Mouse (Mus musculus): ENCODE measurements around the gene Krt15.

Krt15 gene

DNA sequence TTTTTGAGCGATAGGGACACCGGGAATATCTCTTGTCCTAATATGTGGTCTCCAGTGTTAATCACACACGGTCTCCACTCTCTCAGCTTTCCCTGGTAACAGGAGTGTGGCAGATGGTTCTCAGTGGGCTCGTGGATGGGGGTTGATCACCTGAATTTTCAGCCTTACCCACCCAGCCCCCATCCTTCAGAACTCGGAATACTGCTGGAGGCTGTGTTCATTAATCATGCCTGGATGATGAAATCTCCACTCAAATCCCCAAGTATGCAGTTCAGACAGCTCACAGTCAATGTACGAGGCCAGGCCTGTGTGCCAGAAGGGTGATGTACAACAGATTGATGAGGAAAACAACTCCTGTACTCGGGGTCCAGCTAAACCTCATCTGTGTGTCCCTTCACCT, 10.8 kb downstream of the Krt15 start:
- DNase-seq (ENCODE audit: extremely low spot score, low spot score), result no peak

GRCm38 (mm10) chr11:100121466-100121865, 14.3 kb downstream of the Krt15 start, which contains the start of gene Krt13:
Gene Krt13 (minus strand): TSS chr11:100121566.
- no peak for DNase-seq (ENCODE audit: extremely low spot score, low spot score)

DNA sequence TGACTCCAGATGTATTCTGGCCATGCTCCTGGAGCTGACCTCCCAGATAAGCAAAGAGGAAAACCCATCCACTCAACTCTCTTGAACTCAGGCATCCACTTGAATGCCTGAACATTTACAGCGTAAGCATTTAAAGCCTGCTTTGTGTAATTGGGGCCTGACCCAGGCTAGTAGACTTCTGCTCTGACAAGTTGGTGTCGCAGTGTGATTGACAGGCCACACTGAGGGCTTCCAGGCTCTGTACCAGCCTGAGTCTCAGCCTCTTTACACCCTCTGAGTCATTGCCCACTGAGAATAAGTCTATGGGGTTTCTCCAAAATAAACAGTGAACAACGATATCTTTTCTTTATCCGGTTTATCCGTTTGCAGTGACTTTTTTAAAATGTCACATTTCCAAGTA, 15.4 kb downstream of the Krt15 start:
- no peak for DNase-seq (ENCODE audit: extremely low spot score, low spot score)

DNA sequence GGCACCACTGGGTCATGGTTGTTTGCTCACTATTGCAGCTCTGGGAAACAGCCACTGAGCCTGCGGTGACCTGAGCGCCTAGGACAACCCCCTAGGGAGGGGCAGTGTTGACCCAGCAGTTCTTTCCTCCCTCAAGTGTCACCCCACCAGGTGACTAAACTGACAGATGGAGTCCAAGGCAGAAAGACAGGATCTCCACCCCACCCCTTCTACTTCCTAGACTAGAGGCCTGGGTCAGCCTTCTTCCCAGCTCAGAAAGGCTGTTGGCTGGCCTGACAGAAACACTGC, 22.0 kb downstream of the Krt15 start:
- DNase-seq (ENCODE audit: extremely low spot score, low spot score), result no peak

- no peak for DNase-seq (ENCODE audit: extremely low spot score, low spot score)
Observed at GRCm38 (mm10) chr11:100112935-100113741, 22.6 kb downstream of the Krt15 start.

DNA sequence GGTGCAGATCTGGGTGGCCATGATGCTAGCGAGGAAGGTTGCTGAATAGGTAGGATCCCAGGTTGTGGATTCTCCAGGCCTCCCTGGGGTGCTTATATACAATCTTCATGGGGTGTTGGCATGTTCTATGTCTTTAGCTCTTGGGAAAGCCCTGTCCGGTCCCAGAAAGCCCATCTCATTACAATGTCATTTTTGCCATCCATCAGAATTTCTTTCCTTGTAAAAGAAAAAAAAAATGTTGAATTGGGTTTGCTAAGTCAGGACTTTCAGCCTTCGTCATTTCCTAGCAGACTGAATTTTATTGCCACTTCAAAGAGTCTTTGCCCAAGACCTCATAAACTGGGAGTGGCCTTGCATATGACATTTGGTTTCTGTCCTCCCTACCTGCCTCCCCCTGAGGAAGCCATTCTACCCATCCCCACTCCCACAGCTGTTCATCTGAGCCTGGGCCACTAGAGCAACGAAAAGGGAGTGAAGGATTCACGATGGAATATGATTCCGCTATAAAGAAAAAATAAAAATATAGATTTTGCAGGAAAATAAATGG, 30.1 kb downstream of the Krt15 start, which contains the start of gene Krt36:
Gene Krt36, minus strand, starts transcription at position 51 of the 547 bp plus-strand sequence.
- no peak for DNase-seq (ENCODE audit: extremely low spot score, low spot score)

DNA sequence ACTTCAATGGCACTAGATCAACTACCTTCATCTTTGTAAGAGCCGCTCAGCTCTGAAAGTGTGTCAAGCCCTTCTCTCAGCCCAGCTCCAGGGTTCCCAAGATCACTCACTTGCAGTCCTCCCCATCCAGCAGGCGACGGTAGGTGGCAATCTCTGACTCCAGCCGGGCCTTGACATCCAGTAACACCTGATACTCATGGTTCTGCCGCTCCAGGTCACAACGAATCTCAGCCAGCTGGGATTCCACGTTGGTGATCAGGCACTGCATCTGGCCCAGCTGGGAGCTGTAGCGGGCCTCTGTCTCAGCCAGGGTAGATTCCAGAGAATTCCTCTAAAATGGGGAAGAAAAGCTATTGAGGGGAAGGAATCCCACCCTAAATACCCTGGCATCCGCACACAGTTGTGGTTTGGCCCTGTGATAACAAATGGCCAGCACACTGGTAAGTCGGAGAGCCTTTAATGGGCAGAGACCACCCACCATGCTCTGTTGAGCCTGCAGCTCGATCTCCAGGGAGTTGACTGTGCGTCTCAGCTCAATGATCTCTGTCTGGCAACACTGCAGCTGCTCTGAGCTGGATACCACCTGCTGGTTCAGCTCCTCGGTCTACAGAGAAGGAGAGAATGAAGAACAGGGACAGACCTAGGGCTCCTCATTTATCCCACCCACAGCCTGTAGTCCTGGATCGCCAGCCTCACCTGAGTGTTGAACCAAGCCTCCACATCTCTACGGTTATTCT, 32.9 kb downstream of the Krt15 start:
- no peak for DNase-seq (ENCODE audit: extremely low spot score, low spot score)

DNA sequence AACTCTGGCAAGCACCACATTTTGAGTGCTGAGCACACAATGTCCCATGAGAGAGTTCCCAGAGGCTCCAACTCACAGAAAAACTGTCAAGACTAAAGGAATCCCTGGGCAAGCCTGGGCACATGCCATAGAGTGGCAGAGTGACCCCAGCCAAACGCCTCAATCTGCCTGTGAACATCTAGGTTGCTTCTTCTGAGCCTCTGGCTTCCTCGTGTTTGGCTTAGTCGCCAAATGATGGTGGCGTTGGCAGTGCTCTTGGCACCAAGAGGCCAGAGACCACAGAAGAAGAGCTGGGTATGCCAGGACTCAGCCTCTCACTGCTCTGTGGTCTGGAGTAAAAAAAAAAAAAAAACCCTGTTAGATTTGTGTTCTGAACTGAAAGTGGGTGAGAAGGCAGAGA, 35.3 kb downstream of the Krt15 start:
- no peak for DNase-seq (ENCODE audit: extremely low spot score, low spot score)

DNA sequence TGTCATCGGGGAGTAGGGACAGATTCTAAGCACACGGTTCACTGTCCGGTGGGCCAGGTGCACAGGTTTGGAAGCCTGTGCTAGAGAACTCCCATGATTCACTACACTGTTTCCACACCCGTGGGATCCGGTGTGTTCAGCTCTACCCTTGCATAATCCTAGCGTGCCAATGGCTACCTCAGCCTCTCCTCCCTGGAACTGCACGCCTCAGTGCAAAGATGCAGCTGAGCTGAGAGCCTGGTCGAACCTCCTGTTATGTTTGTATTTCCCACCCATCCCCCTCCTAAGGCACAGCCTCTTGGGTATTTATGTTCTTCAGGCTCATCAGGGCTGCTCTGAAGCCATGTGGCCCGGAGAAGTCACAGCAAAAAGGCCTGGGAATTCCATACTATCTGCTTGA, 37.9 kb downstream of the Krt15 start:
- DNase-seq (ENCODE audit: extremely low spot score, low spot score), result no peak

GRCm38 (mm10) chr11:100096141-100096540, 39.6 kb downstream of the Krt15 start, which contains the start of gene Krt35:
Gene Krt35 (minus strand): TSS chr11:100096241.
- no peak for DNase-seq (ENCODE audit: extremely low spot score, low spot score)

- DNase-seq (ENCODE audit: extremely low spot score, low spot score), result no peak
Observed at GRCm38 (mm10) chr11:100088378-100089025, 47.2 kb downstream of the Krt15 start.

- no peak for DNase-seq (ENCODE audit: extremely low spot score, low spot score)
Observed at GRCm38 (mm10) chr11:100087861-100088260, 47.9 kb downstream of the Krt15 start, which contains the start of gene Krt32. Gene Krt32 (minus strand): TSS chr11:100088226.
